Mouse (Mus musculus) embryonic facial prominence, embryonic 14.5 days (tissue): ENCODE results near the gene Guca1a. TPM values are rescaled to one million over a fixed set of nuclear protein-coding genes. Genes with fewer than 3 reads are reported as not detected.
A peak's percentile ranks its signal among the peaks of the same experiment; 100 is the strongest.

Experiments
- ATAC-seq: fragments of 200-750 bp; cut with Nextera tagmentation; 2 replicates; pipeline ENCODE4 v1.8.0; 2017; ENCODE audit warnings: low read depth, moderate number of reproducible peaks, moderate TSS enrichment
- DNase-seq: peaks from one replicate; pipeline ENCODE4 v3.0.0-alpha.2; 2015; ENCODE audit warnings: low spot score
- H3K27ac ChIP-seq: fragments of 300-500 bp; sonication (generic); replicated peaks from 2 replicates; pipeline ENCODE4 v1.5.1; 2014; ENCODE audit warnings: low read depth, mild to moderate bottlenecking, low read length, moderate library complexity
- H3K27me3 ChIP-seq: fragments of 300-500 bp; sonication (generic); replicated peaks from 2 replicates; pipeline ENCODE4 v1.6.1; 2014; ENCODE audit warnings: low read length; ENCODE audit not compliant: control insufficient read depth, insufficient read depth
- H3K36me3 ChIP-seq: fragments of 300-500 bp; sonication (generic); 2 replicates; pipeline ENCODE4 v1.6.1; 2014; ENCODE audit warnings: low read length, mixed read lengths; ENCODE audit not compliant: control insufficient read depth, insufficient read depth
- H3K4me1 ChIP-seq: fragments of 300-500 bp; sonication (generic); 2 replicates; pipeline ENCODE4 v1.6.1; 2014; ENCODE audit warnings: antibody characterized with exemption, low read length; ENCODE audit not compliant: control insufficient read depth, insufficient read depth
- H3K4me2 ChIP-seq: fragments of 300-500 bp; sonication (generic); 2 replicates; pipeline ENCODE4 v1.6.1; 2014; ENCODE audit warnings: low read depth, mild to moderate bottlenecking, low read length, moderate library complexity, mixed read lengths
- H3K4me3 ChIP-seq: fragments of 300-500 bp; sonication (generic); 2 replicates; pipeline ENCODE4 v1.5.1; 2014; ENCODE audit warnings: low read depth, mild to moderate bottlenecking, low read length
- H3K9ac ChIP-seq: fragments of 300-500 bp; sonication (generic); 2 replicates; pipeline ENCODE4 v1.6.1; 2014; ENCODE audit warnings: low read depth, mild to moderate bottlenecking, low read length, moderate library complexity, mixed read lengths
- H3K9me3 ChIP-seq: fragments of 300-500 bp; sonication (generic); 2 replicates; pipeline ENCODE4 v1.6.1; 2016; ENCODE audit warnings: low read length; ENCODE audit not compliant: control insufficient read depth
- WGBS: fragments of 180-500 bp; shearing (Covaris S2); extraction: QIAGEN DNeasy Blood & Tissue Kit; methylation state at CpG from one replicate; pipeline ENCODE4 v1.1.7; 2014; 5-methylcytosine and 5-hydroxymethylcytosine counted together
- polyA plus RNA-seq: library from polyadenylated mRNA; unstranded; fragments of >200 nt; fragmentation: Nextera tagmentation; extraction: Ambion mirVana; gene quantifications from 2 replicates; pipeline ENCODE4 v1.2.1, GENCODE M21; 2014

The Guca1a gene
- polyA plus RNA-seq, 1 experiment from 2014 or later: 5.7 TPM

DNA sequence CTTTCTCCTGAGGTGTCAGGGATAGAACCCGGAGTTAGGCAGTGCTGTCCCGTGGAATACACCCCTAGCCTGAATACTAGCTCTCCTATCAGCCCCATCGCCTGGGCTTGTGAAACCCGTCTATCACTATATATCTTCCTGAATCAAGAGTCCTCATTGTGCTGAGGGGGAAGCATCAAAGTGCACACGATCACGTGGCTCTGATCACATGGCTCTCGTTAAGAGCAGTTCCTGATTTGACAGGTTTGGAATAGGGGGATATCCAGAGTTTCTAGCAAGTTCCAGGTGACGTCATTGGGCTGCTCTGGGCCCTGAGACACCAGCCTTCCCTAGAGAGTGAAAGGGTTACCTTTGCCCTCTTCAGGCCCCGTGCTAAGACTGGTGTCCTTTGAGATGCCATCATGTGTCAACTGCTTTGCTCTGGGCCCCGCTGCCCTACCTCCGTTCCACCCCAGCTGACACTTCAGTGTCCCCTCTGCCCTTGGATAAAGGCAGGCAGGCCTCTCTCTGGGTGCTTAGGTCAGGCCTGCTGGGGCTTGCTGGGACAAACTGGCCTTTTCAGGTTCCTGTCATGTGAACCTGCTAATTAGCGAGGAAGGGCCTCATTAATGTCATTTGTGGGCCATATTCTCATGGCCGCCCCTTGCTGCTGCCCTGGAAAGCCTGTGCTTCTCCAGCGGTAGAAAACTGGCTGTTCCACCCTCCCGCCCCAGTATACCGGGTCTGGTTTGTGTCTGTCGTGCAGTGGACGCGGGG is 41.1 kb upstream of the Guca1a start:
- no peaks in the 10 kb centered on the region for H3K9me3 ChIP-seq
- no peak overlapping the region for H3K9ac ChIP-seq
- no peaks in the 10 kb centered on the region for H3K36me3 ChIP-seq
- no peak overlapping the region for H3K4me3 ChIP-seq
- DNase-seq (no peak), ATAC-seq (no peak)
- peaks cover 31% of the 10 kb centered on the region for H3K27me3 ChIP-seq
- H3K4me1 ChIP-seq: peaks cover 13% of the 10 kb centered on the region
- WGBS: 56% methylated on average over 19 of the region's 19 CpGs
- no peak overlapping the region for H3K27ac ChIP-seq
- H3K4me2 ChIP-seq: no peak overlapping the region

DNA sequence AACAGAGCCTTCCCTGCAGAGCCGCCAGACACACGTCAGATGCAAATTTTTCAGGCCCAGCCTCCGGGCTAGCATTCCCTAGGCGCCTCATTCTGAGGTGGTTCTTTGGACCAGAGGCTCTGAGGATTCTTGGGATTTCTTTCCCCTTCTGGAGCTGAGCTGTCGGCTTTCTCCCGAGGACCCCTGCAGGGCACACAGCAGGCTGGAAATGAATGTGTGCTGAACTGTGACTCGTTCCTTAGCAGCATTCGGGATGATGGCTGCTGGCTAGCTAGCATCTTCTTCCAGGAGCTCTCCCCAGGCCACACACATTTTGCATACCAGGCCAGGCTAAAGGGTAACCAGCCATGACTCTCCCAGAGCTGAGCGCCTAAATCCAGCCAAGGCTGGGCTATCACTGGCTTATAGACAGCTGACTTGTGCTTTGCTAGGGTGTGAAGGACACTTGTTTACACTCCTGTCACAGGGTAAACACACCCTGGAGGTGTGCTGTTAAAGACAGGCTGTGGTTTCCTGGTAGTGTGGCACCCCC is 40.0 kb upstream of the Guca1a start:
- Histone ChIP-seq H3K9ac (no peak overlapping the region), H3K4me2 (no peak overlapping the region), H3K4me3 (no peak overlapping the region), H3K27me3 (peaks cover 37% of the 10 kb centered on the region), H3K4me1 (peaks cover 17% of the 10 kb centered on the region), H3K36me3 (no peaks in the 10 kb centered on the region), H3K27ac (no peak overlapping the region), H3K9me3 (no peaks in the 10 kb centered on the region)
- 11% methylated on average over 9 of the region's 9 CpGs for WGBS
- DNase-seq (no peak), ATAC-seq (no peak)

DNA sequence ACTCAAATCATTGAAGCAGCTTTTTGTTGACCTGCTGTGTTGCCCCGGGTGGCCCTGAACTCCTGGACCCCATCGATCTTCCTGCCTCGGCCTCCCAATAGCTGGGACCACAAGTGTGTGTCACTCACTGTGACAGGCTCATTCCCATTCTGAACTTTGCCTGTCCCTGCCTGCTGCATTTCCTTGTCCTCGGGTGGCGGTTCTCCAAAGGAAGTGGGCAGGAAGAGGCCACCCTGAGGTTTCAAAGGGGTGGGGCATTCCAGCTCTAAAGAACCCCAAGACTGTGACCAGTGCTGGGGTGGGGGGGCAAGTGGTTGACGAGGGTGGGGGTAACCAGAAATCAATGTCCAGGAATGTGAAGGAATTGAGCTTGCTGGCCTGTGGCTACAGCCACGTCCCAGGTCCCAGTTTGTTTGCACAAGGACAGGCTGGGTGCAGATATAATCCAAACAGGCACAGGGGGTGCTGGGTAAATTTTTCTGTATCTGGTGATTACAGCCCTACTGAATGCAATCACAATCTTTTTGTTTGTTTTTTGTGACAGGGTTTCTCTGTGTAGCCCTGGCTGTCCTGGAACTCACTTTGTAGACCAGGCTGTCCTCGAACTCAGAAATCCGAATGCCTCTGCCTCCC is 39.1 kb upstream of the Guca1a start:
- H3K9ac ChIP-seq: no peak overlapping the region
- no peak overlapping the region for H3K27ac ChIP-seq
- ATAC-seq (no peak), DNase-seq (no peak)
- no peak overlapping the region for H3K4me2 ChIP-seq
- H3K36me3 ChIP-seq: no peaks in the 10 kb centered on the region
- H3K9me3 ChIP-seq: no peaks in the 10 kb centered on the region
- WGBS: 43% methylated on average over 9 of the region's 9 CpGs
- H3K4me3 ChIP-seq: no peak overlapping the region
- peaks cover 40% of the 10 kb centered on the region for H3K27me3 ChIP-seq
- H3K4me1 ChIP-seq: peaks cover 17% of the 10 kb centered on the region

DNA sequence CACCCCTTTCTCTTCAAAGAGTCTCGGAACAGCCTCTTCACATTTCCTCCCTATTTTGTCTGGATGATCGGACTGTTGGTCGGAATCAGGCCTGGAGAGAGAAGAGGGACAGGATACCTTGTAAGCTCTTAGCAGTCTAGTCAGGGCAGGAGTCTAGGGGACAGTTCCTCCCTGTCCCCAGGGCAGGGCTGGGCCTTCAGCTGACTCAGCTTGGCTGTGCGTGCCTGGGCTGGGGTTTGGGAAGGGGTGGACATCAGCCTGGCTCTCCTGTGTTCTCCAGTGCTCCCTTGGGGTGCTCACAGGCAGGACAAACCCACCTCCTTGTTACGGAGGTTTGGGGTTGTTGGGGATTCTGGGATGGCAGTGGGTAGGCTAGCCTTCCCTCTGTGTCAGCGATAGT is 38.2 kb upstream of the Guca1a start:
- H3K4me1 ChIP-seq: peaks cover 17% of the 10 kb centered on the region
- H3K4me3 ChIP-seq: no peak overlapping the region
- H3K4me2 ChIP-seq: peak overlapping the region; percentile 78; the same call in 1 of the 2 replicates
- ATAC-seq (no peak), DNase-seq (no peak)
- no peaks in the 10 kb centered on the region for H3K36me3 ChIP-seq
- H3K27me3 ChIP-seq: peaks cover 40% of the 10 kb centered on the region
- no peak overlapping the region for H3K9ac ChIP-seq
- no peak overlapping the region for H3K27ac ChIP-seq
- H3K9me3 ChIP-seq: no peaks in the 10 kb centered on the region
- 50% methylated on average over 5 of the region's 6 CpGs for WGBS

DNA sequence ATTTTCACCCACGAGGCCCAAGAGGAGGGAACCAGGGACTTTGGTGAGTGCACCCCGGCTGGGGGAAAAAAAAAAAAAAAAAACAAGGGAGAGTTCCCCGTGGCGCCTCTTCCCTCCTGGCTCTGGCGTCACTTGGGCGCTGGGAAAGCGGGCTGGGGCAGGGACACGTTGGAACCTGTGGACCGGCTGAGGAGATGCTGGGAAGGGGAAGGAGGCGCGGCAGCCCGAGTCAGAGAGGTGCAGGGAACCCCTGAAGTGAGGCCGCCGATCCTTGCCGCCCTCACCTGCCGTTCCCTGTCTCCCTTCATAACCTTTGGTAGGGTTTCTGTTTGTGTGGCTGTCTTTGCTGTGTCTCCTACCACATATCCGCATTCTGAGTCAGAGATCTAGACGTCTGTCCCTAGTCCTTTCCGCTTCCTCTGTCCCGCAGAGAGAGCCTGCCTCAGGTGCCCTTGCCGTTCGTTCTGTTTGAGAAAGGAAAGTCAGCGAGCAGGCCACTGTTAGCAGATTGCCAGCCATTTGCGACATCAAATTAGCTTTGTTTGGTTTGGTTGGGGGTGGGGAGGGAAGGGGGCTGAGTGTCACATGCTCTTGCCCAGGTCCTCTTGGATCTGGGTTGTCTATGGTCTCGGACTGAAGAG is 36.6 kb upstream of the Guca1a start, which contains the start of gene 1700001C19Rik:
TSS of gene 1700001C19Rik (minus strand) at position 470 of the 641 bp plus-strand sequence.
- Histone ChIP-seq H3K27ac (peak within 1 kb of the TSS; percentile 52), H3K27me3 (peaks cover 40% of the 10 kb centered on the region), H3K4me1 (peaks cover 17% of the 10 kb centered on the region), H3K9me3 (no peaks in the 10 kb centered on the region), H3K9ac (peak within 1 kb of the TSS; percentile 56), H3K4me3 (peak within 1 kb of the TSS; percentile 49), H3K4me2 (peak within 1 kb of the TSS; percentile 78), H3K36me3 (no peaks in the 10 kb centered on the region)
- 6% methylated on average over 15 of the region's 25 CpGs for WGBS
- peak; percentile 17 for DNase-seq
- peak; percentile 3; the same call in 1 of the 2 replicates for ATAC-seq

DNA sequence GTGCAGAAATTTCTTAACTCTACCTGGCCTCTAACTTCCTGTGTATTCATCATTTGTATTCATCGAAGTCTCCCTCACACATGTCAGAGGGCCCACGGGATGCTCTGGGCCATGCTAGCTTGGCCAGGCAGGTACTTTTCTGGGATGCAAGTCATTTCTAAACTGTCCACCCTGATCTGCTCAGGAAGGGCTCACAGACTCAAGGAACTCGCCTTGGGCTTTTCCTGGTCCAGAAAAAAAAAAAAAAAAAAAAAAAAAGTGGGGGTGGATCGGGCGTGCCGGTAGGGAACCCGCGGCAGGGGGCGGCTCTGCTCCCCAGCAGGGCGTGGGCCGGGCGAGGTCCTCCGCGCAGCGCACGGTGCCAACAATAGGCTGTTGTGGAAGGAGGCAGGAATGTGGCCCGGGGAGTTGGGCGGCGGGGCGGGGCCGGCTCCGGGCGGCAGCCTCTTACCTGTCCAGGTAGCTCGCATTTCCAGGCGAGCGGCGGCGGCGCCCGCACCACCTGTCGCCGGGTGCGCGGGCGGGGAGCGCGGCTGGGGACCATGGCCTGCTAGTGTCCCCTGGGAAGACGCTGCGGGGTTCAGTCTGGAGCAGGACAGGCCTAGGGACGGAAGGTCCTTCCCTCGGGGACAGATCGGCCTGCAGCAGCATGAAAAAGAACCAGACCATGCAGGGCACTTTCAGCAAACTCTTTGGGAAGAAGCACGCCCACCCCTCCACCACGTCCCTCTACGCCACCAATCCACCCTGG is 35.9 kb upstream of the Guca1a start, which contains the start of gene AI661453:
TSS of gene AI661453 (plus strand) at position 460 of the 751 bp plus-strand sequence.
- 1% methylated on average over 27 of the region's 45 CpGs for WGBS
- no peaks in the 10 kb centered on the region for H3K9me3 ChIP-seq
- H3K4me3 ChIP-seq: peak within 1 kb of the TSS; percentile 49
- H3K27me3 ChIP-seq: peaks cover 40% of the 10 kb centered on the region
- H3K4me1 ChIP-seq: peaks cover 17% of the 10 kb centered on the region
- peak within 1 kb of the TSS; percentile 78 for H3K4me2 ChIP-seq
- peak within 1 kb of the TSS; percentile 52 for H3K27ac ChIP-seq
- peak; percentile 83 for DNase-seq
- peak within 1 kb of the TSS; percentile 56 for H3K9ac ChIP-seq
- peak; percentile 91 for ATAC-seq
- no peaks in the 10 kb centered on the region for H3K36me3 ChIP-seq

DNA sequence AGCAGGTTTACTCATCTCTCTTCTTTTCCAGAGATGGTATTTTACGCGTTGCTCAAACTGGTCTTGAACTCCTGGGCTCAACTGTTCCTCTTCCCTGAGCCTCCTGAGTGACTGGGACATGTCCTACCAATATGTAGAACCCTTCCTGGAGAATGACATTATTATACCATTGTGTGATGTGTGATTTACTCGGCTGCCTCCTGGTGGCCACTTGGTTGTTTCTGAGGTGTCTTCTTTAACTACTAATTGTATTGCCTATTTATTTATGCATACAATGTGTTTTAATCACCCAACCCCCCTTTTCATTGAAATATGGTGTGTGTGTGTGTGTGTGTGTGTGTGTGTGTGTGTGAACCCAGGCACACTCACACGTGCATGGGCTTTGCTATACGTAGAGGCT is 30.4 kb upstream of the Guca1a start:
- Histone ChIP-seq H3K27me3 (0 out of 2 replicates have a peak, but pooled peaks cover 3% of the 10 kb centered on the region), H3K9ac (no peak overlapping the region), H3K27ac (no peak overlapping the region), H3K4me1 (no peaks in the 10 kb centered on the region), H3K36me3 (no peaks in the 10 kb centered on the region), H3K4me2 (no peak overlapping the region), H3K4me3 (no peak overlapping the region), H3K9me3 (no peaks in the 10 kb centered on the region)
- WGBS: 69% methylated on average over 5 of the region's 5 CpGs
- ATAC-seq: no peak
- DNase-seq: no peak

DNA sequence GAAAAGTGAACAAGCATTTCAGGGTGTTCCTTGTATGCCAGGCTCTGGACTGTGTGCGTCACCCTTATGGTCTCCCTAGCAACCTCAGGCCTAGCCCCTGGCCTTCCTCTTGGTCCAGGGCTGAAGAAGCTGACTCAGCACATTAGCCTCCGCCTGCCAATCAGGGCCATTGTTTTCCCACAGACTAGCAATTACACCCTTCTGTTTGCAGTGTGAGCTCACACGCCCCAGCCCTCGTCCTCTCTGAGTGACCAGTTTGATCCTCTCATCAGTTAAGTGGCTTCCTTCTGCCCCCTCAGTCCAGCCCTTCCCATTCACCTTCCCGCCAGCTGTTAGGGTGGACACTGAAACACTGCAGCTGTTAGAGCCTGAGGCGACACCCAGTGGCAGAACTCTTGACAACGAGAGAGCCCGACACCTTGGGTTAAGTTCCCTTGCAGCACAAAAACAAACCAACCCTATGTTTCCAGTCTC is 28.5 kb upstream of the Guca1a start:
- H3K4me2 ChIP-seq: peak overlapping the region; percentile 25; the same call in 1 of the 2 replicates
- ATAC-seq (peak; percentile 56), DNase-seq (peak; percentile 70)
- no peaks in the 10 kb centered on the region for H3K9me3 ChIP-seq
- H3K36me3 ChIP-seq: no peaks in the 10 kb centered on the region
- no peak overlapping the region for H3K4me3 ChIP-seq
- no peak overlapping the region for H3K9ac ChIP-seq
- no peak overlapping the region for H3K27ac ChIP-seq
- H3K4me1 ChIP-seq: no peaks in the 10 kb centered on the region
- whole genome bisulfite sequencing: 12% methylated on average over 8 of the region's 8 CpGs
- H3K27me3 ChIP-seq: no peaks in the 10 kb centered on the region
